Mouse (Mus musculus): ENCODE data around the gene Slc52a3. TPM values are rescaled to one million over a fixed set of nuclear protein-coding genes. Genes with fewer than 3 reads are reported as not detected.

The Slc52a3 gene
- polyA plus RNA-seq, 1 experiment from 2014 or later: 0.71 TPM

GRCm38 (mm10) chr2:152009061-152009779 lies 12.9 kb downstream of the Slc52a3 start:
- no peak overlapping the region for H3K27ac ChIP-seq
- no peak overlapping the region for H3K4me3 ChIP-seq
- H3K4me1 ChIP-seq: peaks cover 5% of the 10 kb centered on the region
- no peak for ATAC-seq
- H3K27me3 ChIP-seq: no peaks in the 10 kb centered on the region
- no peak overlapping the region for H3K9ac ChIP-seq
- H3K36me3 ChIP-seq (ENCODE audit: poor library complexity, severe bottlenecking): no peaks in the 10 kb centered on the region
- H3K9me3 ChIP-seq (replicated peaks): no peaks in the 10 kb centered on the region
- H3K4me2 ChIP-seq: no peak overlapping the region
- 92% methylated on average over 15 of the region's 15 CpGs for WGBS

GRCm38 (mm10) chr2:152010251-152010650 lies 13.9 kb downstream of the Slc52a3 start:
- Histone ChIP-seq H3K4me3 (no peak overlapping the region), H3K4me2 (no peak overlapping the region), H3K27ac (no peak overlapping the region), H3K9ac (no peak overlapping the region), H3K9me3 (replicated peaks) (no peaks in the 10 kb centered on the region), H3K36me3 (ENCODE audit: poor library complexity, severe bottlenecking) (no peaks in the 10 kb centered on the region), H3K4me1 (peaks cover 5% of the 10 kb centered on the region), H3K27me3 (no peaks in the 10 kb centered on the region)
- 87% methylated on average over 9 of the region's 9 CpGs for WGBS
- ATAC-seq: no peak

- Histone ChIP-seq H3K27me3 (no peaks in the 10 kb centered on the region), H3K9ac (no peak overlapping the region), H3K27ac (no peak overlapping the region), H3K4me3 (no peak overlapping the region), H3K4me1 (peaks cover 5% of the 10 kb centered on the region), H3K36me3 (ENCODE audit: poor library complexity, severe bottlenecking) (no peaks in the 10 kb centered on the region), H3K9me3 (replicated peaks) (no peaks in the 10 kb centered on the region), H3K4me2 (no peak overlapping the region)
- no peak for ATAC-seq
- WGBS: 93% methylated on average over 7 of the region's 7 CpGs
Observed at GRCm38 (mm10) chr2:152010661-152011060, 14.3 kb downstream of the Slc52a3 start.

GRCm38 (mm10) chr2:152011724-152012123 lies 15.4 kb downstream of the Slc52a3 start:
- H3K27ac ChIP-seq: no peak overlapping the region
- no peaks in the 10 kb centered on the region for H3K9me3 ChIP-seq (replicated peaks)
- H3K4me1 ChIP-seq: peaks cover 5% of the 10 kb centered on the region
- no peak overlapping the region for H3K9ac ChIP-seq
- H3K27me3 ChIP-seq: no peaks in the 10 kb centered on the region
- no peaks in the 10 kb centered on the region for H3K36me3 ChIP-seq (ENCODE audit: poor library complexity, severe bottlenecking)
- H3K4me2 ChIP-seq: no peak overlapping the region
- ATAC-seq: no peak
- 49% methylated on average over 2 of the region's 2 CpGs for WGBS
- no peak overlapping the region for H3K4me3 ChIP-seq

GRCm38 (mm10) chr2:152012222-152012621 lies 15.9 kb downstream of the Slc52a3 start:
- ATAC-seq: no peak
- H3K4me2 ChIP-seq: no peak overlapping the region
- no peak overlapping the region for H3K9ac ChIP-seq
- WGBS: 82% methylated on average over 4 of the region's 4 CpGs
- no peak overlapping the region for H3K4me3 ChIP-seq
- no peaks in the 10 kb centered on the region for H3K36me3 ChIP-seq (ENCODE audit: poor library complexity, severe bottlenecking)
- no peaks in the 10 kb centered on the region for H3K9me3 ChIP-seq (replicated peaks)
- H3K4me1 ChIP-seq: peaks cover 5% of the 10 kb centered on the region
- H3K27me3 ChIP-seq: no peaks in the 10 kb centered on the region
- H3K27ac ChIP-seq: no peak overlapping the region

GRCm38 (mm10) chr2:152012701-152013100 lies 16.4 kb downstream of the Slc52a3 start:
- Histone ChIP-seq H3K4me3 (no peak overlapping the region), H3K36me3 (ENCODE audit: poor library complexity, severe bottlenecking) (no peaks in the 10 kb centered on the region), H3K4me1 (peaks cover 5% of the 10 kb centered on the region), H3K4me2 (no peak overlapping the region), H3K9ac (no peak overlapping the region), H3K27me3 (no peaks in the 10 kb centered on the region), H3K9me3 (replicated peaks) (no peaks in the 10 kb centered on the region), H3K27ac (no peak overlapping the region)
- no peak for ATAC-seq
- WGBS: 86% methylated on average over 2 of the region's 2 CpGs

- Histone ChIP-seq H3K4me2 (no peak overlapping the region), H3K9ac (no peak overlapping the region), H3K4me3 (no peak overlapping the region), H3K27ac (no peak overlapping the region), H3K4me1 (peaks cover 5% of the 10 kb centered on the region), H3K36me3 (ENCODE audit: poor library complexity, severe bottlenecking) (no peaks in the 10 kb centered on the region), H3K9me3 (replicated peaks) (no peaks in the 10 kb centered on the region), H3K27me3 (no peaks in the 10 kb centered on the region)
- ATAC-seq: no peak
- WGBS: 25% methylated on average over 4 of the region's 4 CpGs
Observed at GRCm38 (mm10) chr2:152015997-152016396, 19.7 kb downstream of the Slc52a3 start.

- no peak for ATAC-seq
- Histone ChIP-seq H3K27ac (no peak overlapping the region), H3K27me3 (no peaks in the 10 kb centered on the region), H3K4me2 (no peak overlapping the region), H3K4me1 (peaks cover 3% of the 10 kb centered on the region), H3K4me3 (no peak overlapping the region), H3K9me3 (replicated peaks) (no peaks in the 10 kb centered on the region), H3K36me3 (ENCODE audit: poor library complexity, severe bottlenecking) (no peaks in the 10 kb centered on the region), H3K9ac (no peak overlapping the region)
- 42% methylated on average over 9 of the region's 9 CpGs for WGBS
Observed at GRCm38 (mm10) chr2:152016666-152017065, 20.4 kb downstream of the Slc52a3 start.

GRCm38 (mm10) chr2:152020255-152020654 lies 23.9 kb downstream of the Slc52a3 start:
- peak; percentile 66 for ATAC-seq
- Histone ChIP-seq H3K4me3 (no peak overlapping the region), H3K4me2 (no peak overlapping the region), H3K36me3 (ENCODE audit: poor library complexity, severe bottlenecking) (no peaks in the 10 kb centered on the region), H3K4me1 (peaks cover 4% of the 10 kb centered on the region; the same call in 1 of the 2 replicates), H3K27ac (no peak overlapping the region), H3K27me3 (0 out of 2 replicates have a peak, but pooled peaks cover 3% of the 10 kb centered on the region), H3K9me3 (replicated peaks) (peaks cover 6% of the 10 kb centered on the region; the same call in 1 of the 2 replicates), H3K9ac (no peak overlapping the region)
- 25% methylated on average over 6 of the region's 6 CpGs for WGBS

- Histone ChIP-seq H3K4me3 (no peak overlapping the region), H3K9me3 (replicated peaks) (peaks cover 6% of the 10 kb centered on the region; the same call in 1 of the 2 replicates), H3K4me1 (peaks cover 4% of the 10 kb centered on the region; the same call in 1 of the 2 replicates), H3K4me2 (no peak overlapping the region), H3K27me3 (0 out of 2 replicates have a peak, but pooled peaks cover 3% of the 10 kb centered on the region), H3K27ac (no peak overlapping the region), H3K36me3 (ENCODE audit: poor library complexity, severe bottlenecking) (no peaks in the 10 kb centered on the region), H3K9ac (no peak overlapping the region)
- no peak for ATAC-seq
Observed at GRCm38 (mm10) chr2:152022022-152022421, 25.7 kb downstream of the Slc52a3 start.

GRCm38 (mm10) chr2:152024883-152025422 lies 28.6 kb downstream of the Slc52a3 start:
- H3K27ac ChIP-seq: no peak overlapping the region
- H3K36me3 ChIP-seq (ENCODE audit: poor library complexity, severe bottlenecking): no peaks in the 10 kb centered on the region
- WGBS: 64% methylated on average over 11 of the region's 11 CpGs
- H3K4me1 ChIP-seq: peaks cover 8% of the 10 kb centered on the region
- H3K9me3 ChIP-seq (replicated peaks): peaks cover 6% of the 10 kb centered on the region; the same call in 1 of the 2 replicates
- H3K9ac ChIP-seq: 0 out of 2 replicates have a peak overlapping the region, but pooled peaks have one; percentile 2
- ATAC-seq: no peak
- no peak overlapping the region for H3K4me3 ChIP-seq
- no peak overlapping the region for H3K4me2 ChIP-seq
- peaks cover 13% of the 10 kb centered on the region for H3K27me3 ChIP-seq

GRCm38 (mm10) chr2:152029252-152030082 lies 33.2 kb downstream of the Slc52a3 start:
- H3K4me1 ChIP-seq: peaks cover 11% of the 10 kb centered on the region
- ATAC-seq: peak; percentile 95
- no peaks in the 10 kb centered on the region for H3K36me3 ChIP-seq (ENCODE audit: poor library complexity, severe bottlenecking)
- peak overlapping the region; percentile 75 for H3K4me2 ChIP-seq
- H3K9ac ChIP-seq: peak overlapping the region; percentile 68
- no peaks in the 10 kb centered on the region for H3K9me3 ChIP-seq (replicated peaks)
- H3K27ac ChIP-seq: peak overlapping the region; percentile 76
- under 1% methylated on average over 54 of the region's 54 CpGs for WGBS
- peaks cover 36% of the 10 kb centered on the region for H3K27me3 ChIP-seq
- H3K4me3 ChIP-seq: peak overlapping the region; percentile 54
